Mouse (Mus musculus) mouse trophoblast stem cell (cell line): ENCODE data around the gene Pak2.

ENCODE experiments used
- in situ Hi-C, 2 experiments: fragments of 300-500 bp; cut with MseI, MboI; formaldehyde crosslinking; loops; 2 replicates in 1 of 2; 3 replicates in 1 of 2; pipeline ENCODE4 v1.15.1; 2025

The Pak2 gene

DNA sequence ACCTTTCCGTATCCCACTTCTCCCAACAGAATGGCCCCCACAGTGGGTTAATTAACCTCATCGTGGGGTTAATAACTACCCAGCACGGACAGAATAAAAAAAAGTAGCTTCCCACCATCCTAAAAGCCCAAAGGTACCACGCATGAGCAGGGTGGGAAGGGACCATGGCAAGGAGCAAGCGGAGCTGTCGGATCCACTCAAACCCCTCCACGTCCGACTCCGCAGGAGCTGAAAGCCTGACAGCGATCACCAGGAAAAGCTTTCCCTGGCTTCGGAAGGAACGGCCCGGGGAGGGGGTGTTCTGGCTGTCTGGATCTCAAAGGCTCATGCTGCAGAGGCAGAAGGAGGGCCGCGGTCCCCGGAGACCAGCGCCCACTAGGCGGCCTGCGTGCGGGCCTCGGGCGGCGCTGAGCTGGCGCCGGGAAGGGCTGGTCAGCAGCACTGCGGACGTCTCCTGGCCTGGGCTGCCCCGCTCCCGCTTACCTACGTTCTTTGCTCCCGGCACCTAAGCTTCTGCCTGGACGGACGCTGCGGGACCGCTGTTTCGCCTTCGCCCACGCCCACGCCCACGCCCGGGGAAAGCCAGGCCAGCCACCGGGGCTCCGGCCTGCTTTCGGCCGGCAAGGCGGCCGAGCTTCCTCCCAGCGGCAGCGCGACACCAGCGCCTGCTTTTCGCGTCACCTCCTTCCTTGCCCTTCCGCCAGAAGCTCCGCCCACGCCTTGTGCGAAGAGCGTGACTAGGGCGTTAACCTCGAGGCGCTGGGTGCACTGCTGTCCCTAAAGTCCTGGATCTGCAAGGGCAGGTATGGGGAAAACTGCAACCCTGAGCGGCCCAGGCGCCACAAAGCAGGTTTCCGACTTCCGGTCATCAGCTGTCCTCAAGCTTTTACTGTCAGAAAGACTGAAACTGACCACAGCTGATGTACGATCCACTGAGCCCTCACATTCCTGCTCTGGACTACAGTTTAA is 76.3 kb downstream of the Pak2 start, which contains the start of gene Senp5:
Gene Senp5, minus strand, starts transcription at position 779 of the 969 bp plus-strand sequence.
- in situ Hi-C loops = no loop called here

- in situ Hi-C loops = no loop called here
Measured at GRCm38 (mm10) chr16:31996371-31996770, 82.8 kb downstream of the Pak2 start.

GRCm38 (mm10) chr16:31993946-31994345 is 85.2 kb downstream of the Pak2 start:
- in situ Hi-C loops = no loop called here

DNA sequence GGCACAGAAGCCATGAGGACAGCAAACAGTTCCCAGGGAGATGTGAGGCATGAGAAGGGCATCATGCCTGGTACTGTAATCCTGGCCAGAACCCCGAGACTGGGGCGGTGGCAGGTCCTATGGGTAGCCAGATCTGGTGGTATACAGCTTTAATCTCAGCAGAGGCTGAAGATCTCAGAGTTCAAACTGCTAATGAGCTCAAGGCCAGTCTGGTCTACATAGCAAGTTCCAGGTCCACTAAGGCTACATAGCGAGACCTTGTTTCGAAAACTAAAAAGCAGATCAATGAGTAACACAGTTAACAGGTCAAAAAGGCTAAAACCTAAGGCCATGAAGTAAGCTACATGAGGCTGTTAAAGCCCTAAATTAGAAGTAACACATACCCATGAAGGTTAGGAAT is 85.9 kb downstream of the Pak2 start:
- in situ Hi-C loops = no loop called here

- in situ Hi-C loops = no loop called here
Measured at GRCm38 (mm10) chr16:31992039-31992438, 87.1 kb downstream of the Pak2 start.

DNA sequence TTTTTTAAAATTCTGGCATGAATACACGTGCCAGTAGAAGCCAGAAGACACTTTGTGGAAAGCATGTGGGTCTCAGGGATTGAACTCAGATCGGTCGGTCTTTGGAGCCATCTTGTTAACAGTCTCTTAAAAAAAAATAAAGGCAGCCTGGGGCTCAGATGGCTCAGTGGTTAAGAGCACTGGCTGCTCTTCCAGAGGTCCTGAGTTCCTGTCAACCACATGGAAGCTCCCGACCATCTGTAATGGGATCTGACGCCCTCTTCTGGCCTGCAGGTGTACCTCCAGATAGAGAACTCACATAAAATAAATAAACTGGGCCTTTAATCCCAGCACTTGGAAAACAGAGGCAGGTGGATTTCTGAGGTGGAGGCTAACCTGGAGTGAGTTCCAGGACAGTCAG is 98.2 kb downstream of the Pak2 start:
- in situ Hi-C loops = no loop called here

- in situ Hi-C loops = no loop called here
Measured at GRCm38 (mm10) chr16:31979501-31979900, 99.6 kb downstream of the Pak2 start.

DNA sequence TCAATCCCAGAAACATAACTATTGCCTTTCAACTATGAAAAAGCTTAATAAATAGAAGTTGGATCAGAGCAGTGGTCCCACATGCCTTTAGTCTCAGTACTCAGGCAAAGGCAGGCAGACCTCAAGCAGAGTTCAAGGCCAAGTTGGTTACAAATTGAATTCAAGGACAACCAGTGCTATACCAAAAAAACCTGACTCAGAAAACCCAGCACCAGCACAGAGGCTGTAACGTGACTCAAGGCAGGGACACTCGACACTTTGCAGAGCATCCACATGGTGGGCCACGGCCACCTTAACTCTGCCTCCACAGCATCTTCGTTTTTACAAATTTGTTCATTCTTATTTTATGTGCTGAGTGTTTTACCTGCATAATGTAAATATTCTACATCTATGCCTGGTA is 103.9 kb downstream of the Pak2 start:
- in situ Hi-C loops = no loop called here
